Mouse (Mus musculus): Measurements from ENCODE around the gene Olfr786.

Gene Olfr786

DNA sequence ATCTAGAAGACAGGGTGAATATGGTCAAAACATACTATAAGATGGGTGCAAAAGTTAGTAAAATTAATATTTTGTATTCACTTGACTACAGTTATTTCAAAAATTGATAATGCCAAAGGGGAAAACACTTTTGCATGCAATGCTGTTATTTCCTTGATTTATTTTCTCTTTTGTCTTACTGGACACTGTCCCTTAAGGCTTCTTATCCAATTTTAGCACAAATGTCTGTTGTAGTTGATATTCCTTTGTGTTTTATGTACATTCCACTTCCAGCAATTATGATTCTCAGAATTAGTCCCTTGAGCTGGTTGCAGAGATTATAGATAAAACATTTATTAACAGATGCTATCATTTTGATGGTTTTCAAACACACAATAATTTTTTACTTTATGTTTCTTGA is at the start of gene Olfr786:
Gene Olfr786 (plus strand): TSS at position 301 of the 400 bp plus-strand sequence.

DNA sequence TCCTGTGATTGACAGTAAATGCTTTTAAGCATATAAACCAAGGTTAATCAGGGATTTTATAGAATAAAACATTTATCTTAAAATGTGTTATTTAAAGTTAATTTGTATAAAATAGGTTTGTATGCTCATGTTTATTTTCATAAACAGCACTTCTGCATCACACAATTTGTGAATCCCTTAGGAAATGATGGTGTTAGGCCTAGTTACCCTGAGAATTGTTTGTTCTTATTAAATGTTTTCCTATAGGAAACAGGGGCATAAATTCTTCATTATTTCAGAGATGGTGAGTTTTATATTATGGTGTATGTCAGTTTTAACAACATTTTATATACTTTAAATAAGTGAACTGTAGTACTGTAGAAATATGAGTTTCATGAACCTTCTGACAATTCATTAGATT is 43.3 kb upstream of the Olfr786 start, which contains the start of gene Olfr784:
Gene Olfr784 (plus strand): TSS at position 301 of the 400 bp plus-strand sequence.

DNA sequence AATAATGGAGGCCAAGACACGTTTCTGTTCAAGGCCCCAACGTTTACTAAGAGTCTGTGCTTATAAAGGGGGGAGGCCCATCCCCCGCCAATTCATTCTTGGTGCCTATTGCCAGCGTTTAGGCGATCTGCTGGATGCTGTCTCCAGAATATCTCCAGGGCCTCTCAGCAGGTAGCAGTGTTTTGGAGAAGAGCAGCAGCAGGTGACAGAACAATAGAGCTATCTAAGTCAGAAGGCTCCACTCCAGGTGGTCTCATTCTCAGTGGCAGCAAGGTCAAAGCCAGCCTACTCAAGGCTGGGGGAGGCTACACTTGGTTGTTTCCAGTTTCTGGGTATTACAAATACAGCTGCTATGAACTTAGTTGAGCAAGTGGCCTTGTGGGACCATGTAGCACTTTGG is 26.2 kb upstream of the Olfr786 start:
- WGBS = 51% methylated on average over 5 of the region's 5 CpGs

DNA sequence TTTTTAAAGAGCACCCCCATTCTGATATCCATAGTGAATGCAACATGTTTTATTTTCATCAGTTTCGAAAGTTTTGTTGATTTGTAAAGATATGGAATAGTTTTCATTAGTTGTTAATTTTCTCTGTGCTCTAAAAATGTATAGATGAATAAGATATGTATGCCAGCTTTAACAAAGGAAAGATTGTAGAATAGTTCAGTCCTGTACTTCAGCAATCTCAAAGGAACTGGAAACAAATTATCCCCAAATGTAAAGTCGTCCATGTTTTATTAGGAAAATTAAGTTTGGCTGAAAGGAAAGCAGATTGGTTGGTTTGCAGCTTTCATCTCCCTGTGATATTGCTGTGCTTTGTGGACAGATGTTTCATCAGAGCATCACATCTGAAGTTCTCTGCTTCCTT is 22.0 kb upstream of the Olfr786 start, which contains the start of gene Olfr785:
Gene Olfr785 (plus strand): TSS at position 301 of the 400 bp plus-strand sequence.
- 66% methylated on average over 2 of the region's 2 CpGs for WGBS

DNA sequence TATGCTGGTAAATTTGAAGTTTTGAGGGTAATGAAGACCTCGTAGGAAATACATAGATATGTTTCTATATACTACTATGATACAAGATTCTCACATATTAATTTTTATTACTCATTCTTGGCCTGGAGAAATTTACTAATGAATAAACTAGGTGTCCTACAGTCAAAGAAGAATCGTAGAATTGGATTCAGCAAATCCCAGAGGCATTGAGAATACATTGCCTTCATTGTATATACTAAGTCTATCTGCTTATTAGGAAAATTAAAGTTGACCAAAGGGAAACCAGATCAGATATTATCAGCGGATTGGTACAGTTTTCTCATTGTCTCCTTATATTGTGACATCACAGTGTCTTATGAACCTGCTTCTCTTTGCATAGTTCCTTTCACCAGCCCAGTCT is 34.5 kb downstream of the Olfr786 start, which contains the start of gene Olfr787:
Gene Olfr787 (plus strand): TSS at position 301 of the 400 bp plus-strand sequence.
- WGBS = 86% methylated on average over 3 of the region's 3 CpGs

DNA sequence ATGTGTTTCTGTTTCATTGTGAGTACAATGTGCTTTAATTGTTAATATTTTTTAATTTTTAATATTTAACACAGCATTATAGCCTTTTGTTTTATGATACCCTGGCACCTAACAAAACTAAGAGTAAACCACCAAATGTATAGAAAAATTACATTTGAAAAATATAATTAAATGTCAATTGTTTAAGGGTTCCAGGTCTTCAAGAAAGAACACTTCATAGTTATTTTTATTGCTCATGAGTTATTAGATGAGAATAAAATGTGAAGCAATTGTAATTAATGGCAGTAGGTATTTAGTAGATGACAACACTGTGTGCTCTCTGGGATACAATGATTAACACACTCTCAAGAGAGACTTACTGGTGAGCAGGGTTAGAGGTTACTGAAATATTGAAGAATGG is 43.6 kb downstream of the Olfr786 start, which contains the start of gene Olfr788:
Gene Olfr788 (plus strand): TSS at position 301 of the 400 bp plus-strand sequence.

DNA sequence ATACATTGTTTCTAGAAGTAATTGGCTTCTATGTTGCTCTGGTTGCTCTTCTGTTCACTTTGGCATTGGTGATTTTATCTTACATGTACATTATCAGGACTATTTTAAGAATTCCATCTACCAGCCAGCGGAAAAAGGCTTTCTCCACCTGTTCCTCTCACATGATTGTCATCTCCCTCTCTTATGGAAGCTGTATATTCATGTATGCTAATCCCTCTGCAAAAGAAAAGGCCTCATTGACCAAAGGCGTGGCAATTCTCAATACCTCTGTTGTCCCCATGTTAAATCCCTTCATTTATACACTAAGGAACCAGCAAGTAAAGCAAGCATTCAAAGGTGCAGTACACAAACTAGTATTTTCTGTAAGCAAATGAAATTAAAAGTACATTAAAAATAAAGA is 46.1 kb downstream of the Olfr786 start:
- 62% methylated on average over 2 of the region's 2 CpGs for WGBS

DNA sequence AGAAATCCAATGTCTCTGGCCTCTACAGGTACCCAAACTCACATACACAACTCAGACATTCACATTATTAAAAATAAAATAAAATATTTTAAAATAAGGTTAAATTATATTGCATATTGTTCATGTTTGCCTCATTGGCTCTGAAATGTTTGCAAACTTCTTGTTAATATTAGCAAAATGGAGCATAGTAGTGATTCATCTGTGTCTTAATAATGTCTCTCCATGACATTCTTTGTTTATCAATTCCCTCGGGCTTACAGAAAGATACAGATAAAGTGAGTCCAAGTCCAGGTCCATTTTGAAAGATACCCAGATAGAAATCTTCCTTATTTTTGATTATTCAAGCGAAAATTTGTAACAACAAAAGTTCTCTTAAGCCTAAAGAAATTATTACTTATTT is 57.3 kb downstream of the Olfr786 start, which contains the start of gene Olfr789:
Gene Olfr789 (plus strand): TSS at position 301 of the 400 bp plus-strand sequence.
- WGBS = 64% methylated on average over 2 of the region's 2 CpGs
